Mouse (Mus musculus) liver, postnatal 0 days (tissue): Measurements from ENCODE around the gene Arl4a.

ENCODE experiments used
- CTCF ChIP-seq: sonication (generic); IDR thresholded peaks from 2 replicates; pipeline ENCODE4 v1.5.1; 2016; ENCODE audit warnings: antibody characterized with exemption, low read depth
- EP300 ChIP-seq: IDR thresholded peaks from 2 replicates; pipeline ENCODE4 v1.6.1; 2016; ENCODE audit warnings: antibody characterized with exemption, low read depth, mild to moderate bottlenecking

DNA sequence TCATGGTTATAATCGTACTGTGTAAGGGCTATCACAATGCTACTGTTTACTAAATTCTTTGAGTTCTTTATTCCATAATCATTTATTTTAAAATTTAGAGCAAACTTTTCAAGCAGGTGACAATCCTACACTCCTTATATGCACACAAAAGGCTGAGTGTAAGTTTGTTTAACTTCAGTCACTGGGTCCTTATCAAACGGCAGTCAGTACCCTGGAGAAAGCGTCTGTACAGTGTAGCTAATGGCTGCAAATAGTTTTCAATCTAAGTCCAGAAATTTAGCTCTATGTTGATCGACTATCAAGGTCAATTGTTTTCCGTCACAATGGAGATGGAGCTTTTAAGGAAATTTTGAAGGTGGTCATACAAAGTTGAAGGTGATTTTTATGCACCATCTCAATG, 44.2 kb upstream of the Arl4a start:
- TF ChIP-seq CTCF: no peak
- no peak for TF ChIP-seq EP300
